Mouse (Mus musculus) forebrain, embryonic 10.5 days (tissue): ENCODE results near the gene Arap1. TPM values are rescaled to one million over a fixed set of nuclear protein-coding genes. Genes with fewer than 3 reads are reported as not detected.
A peak's percentile ranks its signal among the peaks of the same experiment; 100 is the strongest.

ENCODE experiments used
- DNase-seq: peaks from one replicate; pipeline ENCODE4 v3.0.0-alpha.2; 2017; ENCODE audit warnings: low spot score; ENCODE audit errors: extremely low spot score
- H3K27ac ChIP-seq: fragments of 300-500 bp; sonication (generic); 2 replicates; pipeline ENCODE4 v1.5.1; 2016; ENCODE audit warnings: mild to moderate bottlenecking
- H3K27me3 ChIP-seq: fragments of 300-500 bp; sonication (generic); 2 replicates; pipeline ENCODE4 v1.6.1; 2016; ENCODE audit warnings: mild to moderate bottlenecking; ENCODE audit not compliant: poor library complexity, severe bottlenecking
- H3K36me3 ChIP-seq: fragments of 300-500 bp; sonication (generic); replicated peaks from 2 replicates; pipeline ENCODE4 v1.6.1; 2016; ENCODE audit warnings: mild to moderate bottlenecking, moderate library complexity
- H3K4me1 ChIP-seq: fragments of 300-500 bp; sonication (generic); 2 replicates; pipeline ENCODE4 v1.6.1; 2016
- H3K4me3 ChIP-seq: fragments of 300-500 bp; sonication (generic); 2 replicates; pipeline ENCODE4 v1.5.1; 2016; ENCODE audit warnings: mild to moderate bottlenecking, moderate library complexity
- H3K9me3 ChIP-seq: fragments of 300-500 bp; sonication (generic); 2 replicates; pipeline ENCODE4 v1.6.1; 2016; ENCODE audit warnings: mild to moderate bottlenecking, moderate library complexity
- WGBS: fragments of 180-500 bp; shearing (Covaris S2); methylation state at CpG from one replicate; pipeline ENCODE4 v1.1.7; 2016; 5-methylcytosine and 5-hydroxymethylcytosine counted together
- polyA plus RNA-seq: library from polyadenylated mRNA; unstranded; fragments of >200 nt; fragmentation: Nextera tagmentation; extraction: Ambion mirVana; gene quantifications from 2 replicates; pipeline ENCODE4 v1.2.1, GENCODE M21; 2016

Gene Arap1
- polyA plus RNA-seq, 1 experiment from 2014 or later: 12.9 TPM

DNA sequence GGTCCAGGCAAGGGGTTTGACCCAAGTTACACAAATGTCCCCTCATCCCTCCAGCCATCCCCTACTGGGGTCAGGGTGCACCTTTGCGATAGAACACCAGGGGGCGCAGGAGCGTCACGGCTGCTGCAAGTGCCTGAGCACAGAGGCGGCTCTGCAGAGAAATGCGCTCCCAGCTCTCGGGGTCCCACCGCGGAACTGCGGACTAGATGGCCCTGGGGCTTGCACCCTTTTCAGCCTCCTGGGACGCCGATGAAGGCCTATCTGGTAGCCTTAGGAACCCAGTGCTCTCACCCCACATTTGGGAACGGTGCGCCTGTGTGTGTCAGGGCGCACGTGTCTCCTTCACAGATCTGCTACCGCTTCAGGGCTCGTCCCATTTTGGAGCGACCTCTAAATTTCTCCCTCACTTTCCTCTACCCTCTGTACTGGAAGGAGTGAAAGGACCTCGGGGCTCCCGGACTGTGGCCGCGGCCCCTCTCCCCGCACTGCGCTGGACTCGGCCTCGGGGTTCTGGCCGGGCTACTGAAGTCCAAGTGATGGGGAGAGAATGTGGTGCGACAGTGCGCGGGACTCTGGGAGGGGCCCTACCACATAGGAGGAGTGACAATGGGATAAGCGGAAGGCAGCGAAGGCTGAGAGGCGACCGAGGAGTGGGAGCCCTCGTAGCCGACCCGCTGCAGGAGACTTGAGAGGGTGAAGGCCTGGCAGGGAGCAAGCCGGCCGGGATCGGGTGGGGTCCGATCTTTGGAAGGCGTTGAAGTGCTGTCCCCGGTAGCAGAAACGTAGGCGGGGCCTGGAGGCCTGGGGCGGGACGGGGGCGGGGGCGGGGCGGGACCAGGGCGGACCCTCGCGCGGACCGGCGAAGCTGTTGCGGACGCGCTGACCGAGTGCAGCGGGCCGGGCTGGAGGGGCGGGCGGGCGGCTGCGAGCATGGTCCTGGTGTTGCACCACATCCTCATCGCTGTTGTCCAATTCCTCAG is 102.8 kb downstream of the Arap1 start:
- peak overlapping the region; percentile 55 for H3K4me3 ChIP-seq
- H3K27me3 ChIP-seq: peaks cover 57% of the 10 kb centered on the region
- WGBS: under 1% methylated on average over 64 of the region's 68 CpGs
- peak overlapping the region; percentile 48 for H3K27ac ChIP-seq
- H3K9me3 ChIP-seq: no peaks in the 10 kb centered on the region
- H3K36me3 ChIP-seq: no peaks in the 10 kb centered on the region
- H3K4me1 ChIP-seq: peaks cover 33% of the 10 kb centered on the region
- DNase-seq: peak; percentile 91

GRCm38 (mm10) chr7:101452669-101453068 is 104.8 kb downstream of the Arap1 start:
- Histone ChIP-seq H3K27ac (no peak overlapping the region), H3K4me3 (peak overlapping the region; percentile 55; the same call in 1 of the 2 replicates), H3K27me3 (peaks cover 64% of the 10 kb centered on the region), H3K4me1 (peaks cover 43% of the 10 kb centered on the region), H3K9me3 (no peaks in the 10 kb centered on the region), H3K36me3 (no peaks in the 10 kb centered on the region)
- 87% methylated on average over 3 of the region's 3 CpGs for WGBS
- no peak for DNase-seq

- no peak for DNase-seq
- Histone ChIP-seq H3K4me3 (peak overlapping the region; percentile 1; the same call in 1 of the 2 replicates), H3K9me3 (no peaks in the 10 kb centered on the region), H3K4me1 (peaks cover 48% of the 10 kb centered on the region), H3K36me3 (no peaks in the 10 kb centered on the region), H3K27me3 (peaks cover 66% of the 10 kb centered on the region), H3K27ac (no peak overlapping the region)
- 93% methylated on average over 3 of the region's 3 CpGs for WGBS
Measured at GRCm38 (mm10) chr7:101453296-101453695, 105.4 kb downstream of the Arap1 start.

DNA sequence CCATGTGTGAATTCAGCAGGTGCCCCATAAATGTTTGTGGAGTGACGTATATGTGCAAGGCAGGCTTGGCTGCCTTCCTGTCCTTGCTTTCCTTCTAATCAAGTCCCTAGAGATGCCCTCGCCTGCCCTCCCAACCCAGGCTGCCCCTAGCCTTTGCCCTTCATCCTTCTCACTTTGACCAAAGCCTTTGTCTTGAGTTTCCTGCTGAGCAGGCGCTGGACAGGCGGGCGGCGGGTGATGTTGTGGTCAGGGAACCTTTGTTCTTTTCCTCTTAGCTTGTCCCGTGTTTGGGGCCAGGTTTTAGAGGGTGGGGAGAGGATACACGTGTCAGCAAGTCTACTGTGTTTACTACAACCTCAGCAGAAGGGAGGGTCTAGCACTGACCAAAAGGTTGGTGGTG is 105.9 kb downstream of the Arap1 start:
- Histone ChIP-seq H3K4me1 (peaks cover 52% of the 10 kb centered on the region), H3K36me3 (no peaks in the 10 kb centered on the region), H3K27ac (no peak overlapping the region), H3K4me3 (no peak overlapping the region), H3K9me3 (no peaks in the 10 kb centered on the region), H3K27me3 (peaks cover 70% of the 10 kb centered on the region)
- 19% methylated on average over 8 of the region's 8 CpGs for WGBS
- DNase-seq: no peak

DNA sequence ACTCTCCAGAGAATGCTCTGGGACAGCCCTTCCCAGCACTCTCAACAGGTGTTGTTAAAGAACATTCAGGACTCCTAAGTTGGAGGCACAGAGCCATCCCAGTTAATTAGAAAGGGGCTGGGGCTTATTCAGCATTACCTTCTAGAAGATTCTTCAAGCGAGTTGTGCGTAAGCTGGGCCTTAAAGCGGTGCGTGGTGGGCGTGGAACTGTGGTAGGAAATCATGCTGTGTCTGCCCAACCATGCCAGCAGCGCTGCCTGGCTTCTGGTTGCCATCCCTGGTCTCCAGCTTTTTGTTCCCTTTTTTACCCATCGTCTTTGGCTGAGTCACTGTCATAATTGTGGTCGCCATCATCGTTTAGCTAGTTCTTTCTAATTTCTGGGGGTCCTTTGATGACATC is 106.6 kb downstream of the Arap1 start:
- Histone ChIP-seq H3K27me3 (peaks cover 76% of the 10 kb centered on the region), H3K9me3 (no peaks in the 10 kb centered on the region), H3K4me3 (no peak overlapping the region), H3K36me3 (no peaks in the 10 kb centered on the region), H3K27ac (no peak overlapping the region), H3K4me1 (peaks cover 57% of the 10 kb centered on the region)
- WGBS: 94% methylated on average over 9 of the region's 9 CpGs
- no peak for DNase-seq

GRCm38 (mm10) chr7:101455141-101455540 is 107.3 kb downstream of the Arap1 start:
- H3K9me3 ChIP-seq: no peaks in the 10 kb centered on the region
- no peaks in the 10 kb centered on the region for H3K36me3 ChIP-seq
- peaks cover 72% of the 10 kb centered on the region for H3K27me3 ChIP-seq
- H3K4me1 ChIP-seq: peaks cover 63% of the 10 kb centered on the region
- DNase-seq: no peak
- no peak overlapping the region for H3K4me3 ChIP-seq
- H3K27ac ChIP-seq: no peak overlapping the region
- WGBS: 83% methylated on average over 6 of the region's 6 CpGs

DNA sequence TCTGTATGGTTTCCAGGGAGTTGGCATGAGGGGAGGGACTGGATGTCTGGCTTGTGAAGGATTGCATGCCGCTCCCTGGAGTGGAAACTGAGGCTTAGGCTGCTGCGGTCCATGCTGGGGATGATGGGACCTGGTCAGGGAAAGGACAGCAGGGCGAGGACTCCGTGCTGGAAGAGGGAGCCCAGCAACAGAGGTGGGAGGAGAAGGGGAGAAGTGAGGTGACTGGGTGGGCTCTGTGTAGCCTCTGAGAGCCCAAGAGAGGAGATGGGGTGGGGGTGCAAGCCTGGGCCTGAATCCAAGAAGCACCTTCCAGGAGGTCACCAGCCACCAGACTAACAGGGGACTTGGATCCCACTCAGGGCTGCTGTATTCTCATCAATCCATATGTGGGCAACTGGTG is 108.5 kb downstream of the Arap1 start:
- H3K9me3 ChIP-seq: no peaks in the 10 kb centered on the region
- H3K4me3 ChIP-seq: no peak overlapping the region
- DNase-seq: no peak
- WGBS: 61% methylated on average over 4 of the region's 4 CpGs
- no peaks in the 10 kb centered on the region for H3K36me3 ChIP-seq
- H3K27me3 ChIP-seq: peaks cover 62% of the 10 kb centered on the region
- H3K27ac ChIP-seq: 0 out of 2 replicates have a peak overlapping the region, but pooled peaks have one; percentile 25
- peaks cover 60% of the 10 kb centered on the region for H3K4me1 ChIP-seq

GRCm38 (mm10) chr7:101456789-101457188 is 108.9 kb downstream of the Arap1 start:
- Histone ChIP-seq H3K36me3 (no peaks in the 10 kb centered on the region), H3K27me3 (peaks cover 58% of the 10 kb centered on the region), H3K4me1 (peaks cover 58% of the 10 kb centered on the region), H3K9me3 (no peaks in the 10 kb centered on the region), H3K4me3 (no peak overlapping the region), H3K27ac (no peak overlapping the region)
- 34% methylated on average over 5 of the region's 5 CpGs for WGBS
- no peak for DNase-seq

GRCm38 (mm10) chr7:101457283-101457682 is 109.4 kb downstream of the Arap1 start:
- Histone ChIP-seq H3K36me3 (no peaks in the 10 kb centered on the region), H3K27me3 (peaks cover 53% of the 10 kb centered on the region), H3K27ac (no peak overlapping the region), H3K4me1 (peaks cover 59% of the 10 kb centered on the region), H3K9me3 (no peaks in the 10 kb centered on the region), H3K4me3 (no peak overlapping the region)
- WGBS: 71% methylated on average over 5 of the region's 5 CpGs
- DNase-seq: no peak

DNA sequence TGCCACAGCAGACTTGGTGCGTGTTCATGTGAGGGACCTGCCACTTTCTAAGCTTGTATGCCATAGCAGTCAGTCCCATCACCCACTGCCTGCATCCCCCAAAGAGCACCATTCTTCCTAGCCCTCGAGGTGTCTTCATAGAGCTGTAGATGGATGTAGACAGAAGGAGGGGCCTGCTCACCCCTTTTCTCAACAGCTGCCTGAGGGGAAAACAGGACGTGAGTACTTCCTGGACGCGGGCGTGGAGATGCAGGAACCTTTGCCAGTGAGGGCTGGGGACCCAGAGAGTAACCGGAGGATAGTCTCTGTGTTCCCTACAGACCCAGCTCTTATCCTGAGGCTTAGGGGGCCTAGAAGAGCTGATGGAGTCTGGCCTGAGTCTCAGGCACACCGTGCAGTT is 109.9 kb downstream of the Arap1 start:
- Histone ChIP-seq H3K27me3 (peaks cover 48% of the 10 kb centered on the region), H3K9me3 (no peaks in the 10 kb centered on the region), H3K4me3 (no peak overlapping the region), H3K36me3 (no peaks in the 10 kb centered on the region), H3K4me1 (peaks cover 64% of the 10 kb centered on the region), H3K27ac (no peak overlapping the region)
- WGBS: 72% methylated on average over 8 of the region's 8 CpGs
- DNase-seq: no peak

DNA sequence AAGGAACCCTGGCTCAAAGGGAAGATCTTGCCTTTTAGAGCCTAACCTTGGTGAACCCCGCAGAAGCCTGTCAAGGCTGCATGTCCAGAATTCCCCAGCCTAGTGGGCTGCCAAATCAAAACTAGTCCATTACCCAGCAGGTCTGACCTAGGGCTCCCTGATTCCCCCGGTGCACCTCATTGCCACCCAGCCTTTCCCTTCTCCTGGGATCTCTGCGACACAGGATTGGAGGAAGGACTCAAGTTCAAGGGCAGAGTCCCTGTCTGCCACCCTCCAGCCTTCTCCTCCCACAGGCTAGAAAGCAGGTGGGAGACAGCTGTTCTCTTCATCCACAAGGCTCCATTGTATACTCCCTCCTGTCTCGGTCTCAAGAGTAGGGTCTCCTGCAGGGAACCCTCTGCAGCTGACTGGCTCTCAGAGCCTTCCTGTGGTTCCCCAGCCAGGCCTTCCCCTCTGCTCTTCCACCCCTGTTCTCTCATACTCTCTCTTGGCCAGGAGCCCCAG is 110.5 kb downstream of the Arap1 start:
- WGBS: 72% methylated on average over 4 of the region's 4 CpGs
- DNase-seq: no peak
- H3K4me1 ChIP-seq: peaks cover 68% of the 10 kb centered on the region

DNA sequence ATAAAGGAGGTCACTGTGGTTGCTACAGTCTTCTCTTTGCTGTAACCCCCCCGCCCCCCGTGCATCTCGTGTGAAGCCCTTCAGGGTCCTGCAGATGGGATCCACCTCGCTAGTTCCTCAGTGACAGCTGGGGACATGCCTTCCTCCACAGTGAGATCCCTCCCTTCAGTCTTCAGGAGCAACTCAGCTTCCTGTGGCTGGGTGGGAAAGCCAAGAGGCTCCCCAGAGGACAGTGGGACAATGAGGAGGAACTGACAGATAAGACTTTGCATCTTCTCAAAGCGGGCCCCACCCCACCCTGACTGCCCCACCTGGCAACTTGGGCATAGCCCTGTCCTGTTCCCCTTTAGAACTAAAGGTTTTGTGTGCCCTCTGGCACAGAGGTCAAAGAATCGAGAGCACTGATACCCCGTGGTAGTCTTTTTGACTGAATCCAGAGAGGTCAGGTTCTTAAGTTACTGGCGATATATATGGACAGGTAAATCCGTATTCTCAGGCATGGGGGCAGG is 111.5 kb downstream of the Arap1 start:
- H3K9me3 ChIP-seq: no peaks in the 10 kb centered on the region
- 79% methylated on average over 9 of the region's 9 CpGs for WGBS
- H3K36me3 ChIP-seq: no peaks in the 10 kb centered on the region
- 0 out of 2 replicates have a peak overlapping the region, but pooled peaks have one; percentile 11 for H3K27ac ChIP-seq
- peaks cover 68% of the 10 kb centered on the region for H3K4me1 ChIP-seq
- peaks cover 33% of the 10 kb centered on the region for H3K27me3 ChIP-seq
- no peak overlapping the region for H3K4me3 ChIP-seq
- no peak for DNase-seq

More for the DNA sequence above, 110.5 kb downstream of the Arap1 start:
- Histone ChIP-seq H3K9me3 (no peaks in the 10 kb centered on the region), H3K4me3 (no peak overlapping the region), H3K36me3 (no peaks in the 10 kb centered on the region), H3K27ac (no peak overlapping the region), H3K27me3 (peaks cover 42% of the 10 kb centered on the region)
